Mouse (Mus musculus): ENCODE measurements around the gene Dab1. TPM values are rescaled to one million over a fixed set of nuclear protein-coding genes. Genes with fewer than 3 reads are reported as not detected.

Gene Dab1
- polyA plus RNA-seq, 1 experiment from 2014 or later = 1.2 TPM

DNA sequence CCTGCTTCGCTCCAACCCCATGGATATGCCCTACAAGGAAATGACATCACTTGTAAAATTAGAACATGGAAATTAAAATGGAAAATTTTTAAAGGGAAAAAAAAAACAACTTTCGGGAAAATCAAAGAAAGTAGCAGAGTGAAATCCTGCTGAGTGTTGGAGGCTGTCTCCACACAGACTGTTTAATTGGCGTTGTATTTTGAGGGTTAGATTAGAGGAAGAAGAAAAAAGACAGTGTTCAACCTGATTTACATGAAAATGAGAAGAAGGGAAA lies 1025.1 kb downstream of the Dab1 start:
- Histone ChIP-seq H3K36me3 (replicated peaks) (no peaks in the 10 kb centered on the region), H3K4me1 (replicated peaks) (no peaks in the 10 kb centered on the region), H3K9ac (no peak overlapping the region), H3K4me3 (replicated peaks) (no peak overlapping the region), H3K9me3 (replicated peaks) (no peaks in the 10 kb centered on the region), H3K27me3 (no peaks in the 10 kb centered on the region), H3K27ac (replicated peaks) (no peak overlapping the region), H3K4me2 (no peak overlapping the region)
- 60% methylated on average over 3 of the region's 3 CpGs for WGBS (ENCODE audit: insufficient replicate concordance)
- no peak for ATAC-seq (ENCODE audit: insufficient read depth)

DNA sequence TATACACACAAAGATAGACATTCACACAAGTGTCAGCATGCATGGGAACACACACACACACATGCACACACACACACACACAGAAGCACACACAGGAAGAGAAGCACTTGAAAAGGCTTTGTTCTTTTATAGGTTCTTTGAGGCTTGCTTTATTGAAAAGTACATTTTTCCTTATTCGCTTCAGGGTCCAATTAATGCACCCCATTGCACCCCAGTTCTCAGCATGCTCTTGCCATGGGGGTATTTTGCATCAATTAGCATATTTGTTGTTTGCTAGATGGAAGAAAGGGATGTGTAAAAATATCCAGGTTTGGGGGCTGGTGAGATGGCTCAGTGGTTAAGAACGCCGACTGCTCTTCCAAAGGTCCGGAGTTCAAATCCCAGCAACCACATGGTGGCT lies 1025.7 kb downstream of the Dab1 start:
- Histone ChIP-seq H3K4me3 (replicated peaks) (no peak overlapping the region), H3K27me3 (no peaks in the 10 kb centered on the region), H3K36me3 (replicated peaks) (no peaks in the 10 kb centered on the region), H3K9ac (no peak overlapping the region), H3K9me3 (replicated peaks) (no peaks in the 10 kb centered on the region), H3K4me2 (no peak overlapping the region), H3K4me1 (replicated peaks) (no peaks in the 10 kb centered on the region), H3K27ac (replicated peaks) (no peak overlapping the region)
- 71% methylated on average over 4 of the region's 4 CpGs for WGBS (ENCODE audit: insufficient replicate concordance)
- no peak for ATAC-seq (ENCODE audit: insufficient read depth)

DNA sequence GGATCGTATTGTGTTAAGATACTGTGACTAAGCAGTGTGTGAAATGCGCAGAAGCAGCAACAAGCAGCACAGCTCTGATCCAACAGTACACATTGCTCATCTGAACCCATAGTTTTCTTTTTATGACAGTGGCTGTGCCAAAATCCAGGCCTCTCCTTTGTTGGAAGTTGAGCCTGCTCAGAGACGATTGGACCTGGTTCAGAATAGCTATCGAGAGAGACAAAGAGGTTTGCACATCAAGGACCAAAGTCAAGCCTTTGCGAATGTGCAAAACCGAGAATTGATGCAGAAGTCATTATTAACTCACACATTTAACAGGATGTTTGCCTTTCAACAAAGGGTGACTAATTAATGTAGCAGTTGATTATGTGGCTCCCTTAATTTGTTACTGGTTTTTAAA lies 1032.6 kb downstream of the Dab1 start:
- Histone ChIP-seq H3K4me1 (replicated peaks) (no peaks in the 10 kb centered on the region), H3K4me2 (no peak overlapping the region), H3K27me3 (no peaks in the 10 kb centered on the region), H3K27ac (replicated peaks) (no peak overlapping the region), H3K9me3 (replicated peaks) (no peaks in the 10 kb centered on the region), H3K9ac (no peak overlapping the region), H3K4me3 (replicated peaks) (no peak overlapping the region), H3K36me3 (replicated peaks) (no peaks in the 10 kb centered on the region)
- no peak for ATAC-seq (ENCODE audit: insufficient read depth)
- 64% methylated on average over 6 of the region's 6 CpGs for WGBS (ENCODE audit: insufficient replicate concordance)

GRCm38 (mm10) chr4:104656728-104657127 lies 1037.6 kb downstream of the Dab1 start:
- Histone ChIP-seq H3K4me3 (replicated peaks) (no peak overlapping the region), H3K4me2 (no peak overlapping the region), H3K4me1 (replicated peaks) (no peaks in the 10 kb centered on the region; the same call in 1 of the 2 replicates), H3K27me3 (no peaks in the 10 kb centered on the region), H3K36me3 (replicated peaks) (no peaks in the 10 kb centered on the region), H3K27ac (replicated peaks) (no peak overlapping the region), H3K9me3 (replicated peaks) (no peaks in the 10 kb centered on the region), H3K9ac (no peak overlapping the region)
- no peak for ATAC-seq (ENCODE audit: insufficient read depth)
- WGBS (ENCODE audit: insufficient replicate concordance) = 72% methylated on average over 7 of the region's 7 CpGs

DNA sequence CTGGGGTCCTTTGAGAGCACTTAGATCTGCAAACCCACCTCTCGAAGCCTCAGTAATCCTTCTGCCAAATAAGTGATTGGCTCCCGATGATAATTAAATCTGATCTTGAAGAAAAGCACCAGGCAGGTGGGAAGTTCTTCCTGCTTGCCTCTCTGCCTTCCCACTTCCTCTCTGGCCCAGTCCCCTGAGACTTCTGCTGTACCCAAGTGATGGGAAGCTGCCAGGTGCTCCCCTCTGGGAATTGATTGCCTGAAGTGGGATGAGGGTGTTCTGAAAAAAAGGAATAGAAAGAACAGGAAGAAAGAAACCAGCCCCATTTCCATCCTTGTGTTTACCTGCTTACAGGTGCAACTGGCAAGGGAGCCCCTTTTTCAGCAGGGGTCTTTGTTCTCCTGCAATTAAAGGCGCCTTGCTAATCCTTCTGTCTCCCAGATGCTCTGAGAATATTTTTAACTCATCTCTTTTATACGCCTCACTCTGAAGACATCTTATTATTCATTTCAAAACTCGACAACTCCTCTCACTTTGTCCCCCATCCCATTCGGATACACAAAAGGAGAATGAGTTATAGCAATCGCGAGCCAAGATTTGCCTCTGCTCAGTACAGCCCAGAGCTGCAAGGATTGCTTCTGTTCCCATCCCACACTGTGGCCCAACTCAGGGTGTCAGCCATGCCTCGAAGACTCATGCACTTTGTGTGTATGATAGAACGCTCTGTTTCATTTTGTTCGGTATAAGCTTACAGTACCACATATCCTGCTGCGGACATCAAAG lies 1043.9 kb downstream of the Dab1 start:
- H3K9ac ChIP-seq = no peak overlapping the region
- no peak overlapping the region for H3K4me3 ChIP-seq (replicated peaks)
- no peaks in the 10 kb centered on the region for H3K4me1 ChIP-seq (replicated peaks)
- no peak overlapping the region for H3K27ac ChIP-seq (replicated peaks)
- no peak overlapping the region for H3K4me2 ChIP-seq
- H3K9me3 ChIP-seq (replicated peaks) = no peaks in the 10 kb centered on the region
- no peaks in the 10 kb centered on the region for H3K36me3 ChIP-seq (replicated peaks)
- 64% methylated on average over 12 of the region's 12 CpGs for WGBS (ENCODE audit: insufficient replicate concordance)
- no peaks in the 10 kb centered on the region for H3K27me3 ChIP-seq
- no peak for ATAC-seq (ENCODE audit: insufficient read depth)

DNA sequence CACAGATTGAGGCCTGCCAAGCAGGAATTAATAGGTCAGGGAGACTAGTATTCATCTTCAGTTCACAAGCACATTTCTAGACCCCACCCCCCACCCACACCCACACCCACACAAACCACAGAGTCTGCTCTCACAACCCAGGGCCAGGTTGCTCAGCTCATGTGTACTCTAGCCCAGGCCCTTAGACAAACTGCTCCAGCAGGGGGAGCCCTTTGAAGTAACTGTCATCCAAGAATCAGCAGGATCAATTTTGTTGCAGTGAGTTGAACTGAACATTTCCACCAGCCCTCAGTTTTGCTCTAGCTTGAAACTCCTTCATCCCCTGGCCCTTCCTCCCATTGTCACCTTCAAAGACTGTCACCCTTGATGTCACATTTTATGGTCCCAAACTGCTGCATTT lies 1046.4 kb downstream of the Dab1 start:
- H3K4me3 ChIP-seq (replicated peaks) = no peak overlapping the region
- no peak overlapping the region for H3K4me2 ChIP-seq
- no peak overlapping the region for H3K9ac ChIP-seq
- no peaks in the 10 kb centered on the region for H3K27me3 ChIP-seq
- H3K27ac ChIP-seq (replicated peaks) = no peak overlapping the region
- H3K9me3 ChIP-seq (replicated peaks) = no peaks in the 10 kb centered on the region
- H3K4me1 ChIP-seq (replicated peaks) = no peaks in the 10 kb centered on the region
- no peak for ATAC-seq (ENCODE audit: insufficient read depth)
- H3K36me3 ChIP-seq (replicated peaks) = no peaks in the 10 kb centered on the region

GRCm38 (mm10) chr4:104666831-104667551 lies 1047.8 kb downstream of the Dab1 start:
- H3K4me1 ChIP-seq (replicated peaks) = no peaks in the 10 kb centered on the region
- no peak overlapping the region for H3K4me2 ChIP-seq
- no peak overlapping the region for H3K27ac ChIP-seq (replicated peaks)
- no peak overlapping the region for H3K9ac ChIP-seq
- whole genome bisulfite sequencing (ENCODE audit: insufficient replicate concordance) = 73% methylated on average over 10 of the region's 10 CpGs
- no peak overlapping the region for H3K4me3 ChIP-seq (replicated peaks)
- H3K27me3 ChIP-seq = no peaks in the 10 kb centered on the region
- H3K36me3 ChIP-seq (replicated peaks) = no peaks in the 10 kb centered on the region
- no peaks in the 10 kb centered on the region for H3K9me3 ChIP-seq (replicated peaks)
- no peak for ATAC-seq (ENCODE audit: insufficient read depth)

DNA sequence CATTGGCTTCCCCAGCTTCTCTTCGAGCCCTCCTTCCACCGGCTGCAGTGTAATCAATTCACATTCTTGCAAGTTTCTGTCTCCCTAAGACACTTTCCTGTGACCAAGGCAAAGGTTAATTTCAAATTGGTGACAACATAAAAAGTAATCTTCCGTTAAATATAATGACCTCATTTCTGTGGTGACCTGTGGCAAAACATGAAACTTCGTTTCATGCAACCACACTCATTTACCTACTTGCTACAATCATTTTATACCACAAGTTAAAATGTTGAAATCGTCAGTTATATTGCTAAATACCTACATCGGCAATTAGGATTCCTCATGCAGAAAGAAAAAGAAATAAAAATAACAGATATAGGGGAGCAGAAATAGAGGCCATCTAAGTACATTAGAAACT lies 1048.9 kb downstream of the Dab1 start:
- Histone ChIP-seq H3K4me2 (no peak overlapping the region), H3K27me3 (no peaks in the 10 kb centered on the region), H3K27ac (replicated peaks) (no peak overlapping the region), H3K9ac (no peak overlapping the region), H3K4me1 (replicated peaks) (no peaks in the 10 kb centered on the region), H3K9me3 (replicated peaks) (no peaks in the 10 kb centered on the region), H3K4me3 (replicated peaks) (no peak overlapping the region), H3K36me3 (replicated peaks) (no peaks in the 10 kb centered on the region)
- WGBS (ENCODE audit: insufficient replicate concordance) = 62% methylated on average over 6 of the region's 6 CpGs
- no peak for ATAC-seq (ENCODE audit: insufficient read depth)

DNA sequence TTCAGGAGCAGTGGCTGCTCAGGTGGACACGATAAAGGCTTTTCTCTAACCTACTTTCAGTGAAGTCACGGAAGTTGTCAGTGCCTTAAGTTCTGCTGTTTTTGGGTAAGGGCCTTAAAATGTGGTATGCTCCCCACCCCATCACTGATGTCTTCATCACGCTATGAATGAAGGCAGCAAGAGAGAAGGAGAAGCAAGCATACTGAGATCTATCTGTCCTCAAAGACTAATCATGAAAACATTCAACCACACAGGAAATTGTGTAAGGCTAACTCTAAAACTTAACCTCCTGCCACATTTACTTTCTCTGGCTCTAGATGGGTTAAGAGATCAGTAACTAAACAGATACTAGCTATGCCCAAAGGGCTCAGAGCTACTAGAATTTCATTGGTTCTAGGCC lies 1050.2 kb downstream of the Dab1 start:
- H3K27ac ChIP-seq (replicated peaks) = no peak overlapping the region
- H3K27me3 ChIP-seq = no peaks in the 10 kb centered on the region
- H3K36me3 ChIP-seq (replicated peaks) = no peaks in the 10 kb centered on the region
- ATAC-seq (ENCODE audit: insufficient read depth) = no peak
- no peaks in the 10 kb centered on the region for H3K4me1 ChIP-seq (replicated peaks)
- WGBS (ENCODE audit: insufficient replicate concordance) = 62% methylated on average over 3 of the region's 3 CpGs
- no peak overlapping the region for H3K4me2 ChIP-seq
- no peak overlapping the region for H3K9ac ChIP-seq
- no peak overlapping the region for H3K4me3 ChIP-seq (replicated peaks)
- H3K9me3 ChIP-seq (replicated peaks) = no peaks in the 10 kb centered on the region

DNA sequence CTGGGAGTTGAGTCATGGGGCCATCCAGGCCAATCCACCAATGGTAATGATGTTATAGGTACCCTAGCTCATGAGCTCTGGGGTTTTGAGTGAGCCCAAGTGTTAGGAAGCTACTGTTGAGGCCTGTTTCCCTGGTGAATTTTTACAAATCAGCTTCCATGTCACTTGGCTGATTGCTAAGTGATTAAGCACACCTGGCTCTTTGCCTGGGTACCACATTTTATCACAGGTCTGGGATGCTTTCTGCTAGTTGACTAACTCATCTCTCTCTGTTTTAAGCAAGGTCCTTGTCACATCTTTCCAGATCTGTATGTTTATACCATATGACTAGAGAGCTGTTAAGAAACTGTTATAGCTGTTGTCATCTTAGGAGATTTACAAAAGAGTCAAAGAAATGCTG lies 1051.6 kb downstream of the Dab1 start:
- Histone ChIP-seq H3K4me2 (no peak overlapping the region), H3K27ac (replicated peaks) (no peak overlapping the region), H3K4me3 (replicated peaks) (no peak overlapping the region), H3K9ac (no peak overlapping the region), H3K4me1 (replicated peaks) (no peaks in the 10 kb centered on the region), H3K9me3 (replicated peaks) (no peaks in the 10 kb centered on the region), H3K27me3 (no peaks in the 10 kb centered on the region), H3K36me3 (replicated peaks) (no peaks in the 10 kb centered on the region)
- no peak for ATAC-seq (ENCODE audit: insufficient read depth)

DNA sequence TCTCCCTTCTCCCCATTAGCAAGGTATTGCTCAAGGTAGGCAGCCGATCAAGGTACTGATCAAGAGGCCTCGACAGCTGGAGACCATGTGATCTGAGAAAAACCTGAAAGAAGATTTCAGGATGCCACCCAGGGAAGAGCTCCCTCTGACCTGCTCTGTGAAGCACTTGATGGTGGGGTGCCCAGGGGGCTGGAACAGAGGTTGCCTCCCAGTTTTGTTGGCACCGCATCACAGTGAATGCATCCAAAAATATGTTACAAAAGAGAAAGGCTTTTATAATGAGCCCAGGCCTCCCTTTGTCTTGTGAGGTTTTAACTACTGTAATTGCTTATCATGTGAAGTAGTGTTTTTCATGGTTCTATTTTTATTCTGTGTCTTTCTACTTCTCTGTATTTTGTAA lies 1054.2 kb downstream of the Dab1 start:
- no peak overlapping the region for H3K27ac ChIP-seq (replicated peaks)
- ATAC-seq (ENCODE audit: insufficient read depth) = no peak
- 61% methylated on average over 3 of the region's 3 CpGs for WGBS (ENCODE audit: insufficient replicate concordance)
- H3K4me2 ChIP-seq = no peak overlapping the region
- H3K36me3 ChIP-seq (replicated peaks) = no peaks in the 10 kb centered on the region
- H3K9me3 ChIP-seq (replicated peaks) = no peaks in the 10 kb centered on the region
- no peak overlapping the region for H3K4me3 ChIP-seq (replicated peaks)
- no peaks in the 10 kb centered on the region for H3K27me3 ChIP-seq
- no peak overlapping the region for H3K9ac ChIP-seq
- no peaks in the 10 kb centered on the region for H3K4me1 ChIP-seq (replicated peaks)

DNA sequence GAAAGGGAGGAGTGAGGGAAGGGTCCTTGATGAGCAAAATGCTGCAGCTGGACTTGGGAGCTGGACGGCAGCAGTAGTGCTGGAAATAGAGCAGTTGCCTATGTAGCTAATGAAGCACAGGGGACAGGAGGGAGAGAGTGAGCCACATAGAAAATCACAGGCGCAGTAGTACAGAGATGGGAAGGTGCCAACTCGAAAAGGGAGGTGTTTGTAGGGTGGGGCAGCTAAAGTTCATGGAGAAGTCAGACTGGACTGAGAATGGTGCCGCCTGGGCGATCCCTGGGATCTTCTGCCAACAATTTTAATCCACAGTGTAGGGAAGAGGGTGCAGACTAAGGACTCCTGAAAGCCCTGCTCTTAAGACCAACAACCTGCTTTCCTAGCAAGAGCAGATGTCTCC lies 1055.5 kb downstream of the Dab1 start:
- Histone ChIP-seq H3K4me3 (replicated peaks) (no peak overlapping the region), H3K4me2 (no peak overlapping the region), H3K4me1 (replicated peaks) (no peaks in the 10 kb centered on the region), H3K27me3 (no peaks in the 10 kb centered on the region), H3K9me3 (replicated peaks) (no peaks in the 10 kb centered on the region), H3K27ac (replicated peaks) (no peak overlapping the region), H3K9ac (no peak overlapping the region), H3K36me3 (replicated peaks) (no peaks in the 10 kb centered on the region)
- 67% methylated on average over 5 of the region's 5 CpGs for WGBS (ENCODE audit: insufficient replicate concordance)
- ATAC-seq (ENCODE audit: insufficient read depth) = no peak
